Mouse (Mus musculus) small intestine, adult 2 months (tissue): ENCODE measurements around the gene Tmem60. TPM values are rescaled to one million over a fixed set of nuclear protein-coding genes. Genes with fewer than 3 reads are reported as not detected.

Source experiments
- H3K27ac ChIP-seq: fragments of 200-500 bp; 2 replicates; pipeline ENCODE4 v1.5.1; 2012; ENCODE audit warnings: low read depth, low read length, control low read depth, inconsistent platforms; ENCODE audit not compliant: insufficient read depth
- H3K27me3 ChIP-seq: fragments of 200-500 bp; 2 replicates; pipeline ENCODE4 v1.6.1; 2012; ENCODE audit warnings: mild to moderate bottlenecking, moderate library complexity, low read length, inconsistent platforms; ENCODE audit not compliant: control insufficient read depth, insufficient read depth
- H3K36me3 ChIP-seq: fragments of 200-500 bp; 2 replicates; pipeline ENCODE4 v1.6.1; 2012; ENCODE audit warnings: mild to moderate bottlenecking, low read length, control low read depth, inconsistent platforms; ENCODE audit not compliant: control insufficient read depth, insufficient read depth
- H3K4me1 ChIP-seq: fragments of 200-500 bp; 2 replicates; pipeline ENCODE4 v1.6.1; 2012; ENCODE audit warnings: low read length, inconsistent platforms, mixed read lengths; ENCODE audit not compliant: control insufficient read depth, insufficient read depth, insufficient read length
- H3K4me3 ChIP-seq: fragments of 200-500 bp; 2 replicates; pipeline ENCODE4 v1.5.1; 2012; ENCODE audit warnings: low read depth, mild to moderate bottlenecking, control low read depth, inconsistent platforms, low read length, moderate library complexity
- CTCF ChIP-seq: fragments of 200-500 bp; IDR thresholded peaks from 2 replicates; pipeline ENCODE4 v1.5.1; 2012; ENCODE audit warnings: low read depth, mild to moderate bottlenecking, control low read depth, inconsistent platforms, low read length, moderate library complexity, mixed read lengths; ENCODE audit not compliant: insufficient replicate concordance, insufficient read length; ENCODE audit errors: extremely low read depth
- POLR2A ChIP-seq: fragments of 200-500 bp; IDR thresholded peaks from 2 replicates; pipeline ENCODE4 v1.6.1; 2012; ENCODE audit warnings: low read depth, mild to moderate bottlenecking, control low read depth, inconsistent platforms, low read length, moderate library complexity
- WGBS: fragments of 180-500 bp; shearing (Covaris S2); methylation state at CpG from one replicate; pipeline ENCODE4 v1.1.7; 2018; 5-methylcytosine and 5-hydroxymethylcytosine counted together
- polyA plus RNA-seq: library from polyadenylated mRNA; depleted of rRNA; stranded (reverse); fragments of >200 nt; gene quantifications from 2 replicates; pipeline ENCODE4 v1.2.3, GENCODE M21; 2012; rRNA removed

The Tmem60 gene
- polyA plus RNA-seq: 0.52 and 1.1 TPM in 2 replicates

DNA sequence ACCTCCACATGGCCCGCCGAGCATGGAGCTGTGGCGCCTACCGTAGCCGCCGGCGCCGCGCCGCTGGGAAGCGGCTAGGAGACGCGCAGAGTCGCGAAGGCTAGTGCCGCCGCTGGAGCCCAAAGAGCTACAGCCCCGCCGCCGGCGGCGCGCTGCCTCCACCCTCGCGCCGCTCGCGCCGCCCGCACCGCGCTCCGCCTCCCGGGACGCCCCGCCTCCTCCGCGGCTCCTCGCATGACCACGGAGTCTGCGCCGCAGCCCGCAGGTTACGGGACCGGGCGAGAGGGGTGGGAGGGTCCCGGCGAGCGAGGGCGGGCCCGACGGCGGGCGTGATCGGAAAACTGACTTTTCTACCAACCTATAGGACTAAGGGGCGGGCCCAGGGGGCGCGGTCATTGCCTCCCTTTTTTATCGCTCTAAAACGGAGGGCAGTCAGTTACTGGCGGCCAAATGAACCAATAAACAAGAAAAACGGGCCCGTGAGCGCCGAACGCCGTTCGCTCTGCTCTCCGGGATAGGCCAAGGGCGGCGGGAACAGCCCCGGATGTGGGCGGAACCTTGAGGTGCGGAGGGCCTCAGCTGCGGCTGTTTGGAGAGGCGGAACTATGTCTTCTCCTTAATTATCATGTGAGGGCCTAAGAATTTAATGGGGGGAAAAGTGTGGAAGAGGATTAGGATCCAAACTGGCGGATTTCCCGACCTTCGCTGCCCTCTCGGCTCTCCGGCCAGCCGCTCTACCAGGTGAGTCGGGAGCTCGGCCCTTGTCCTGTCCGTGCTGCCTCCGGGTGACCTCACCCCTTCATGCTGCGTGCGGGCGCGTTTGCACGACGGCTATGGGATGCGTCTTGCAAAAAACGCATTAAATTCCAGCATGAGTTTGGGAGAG is at the start of gene Tmem60, which contains the start of gene Phtf2:
Gene Tmem60 (plus strand): TSS at position 277 of the 886 bp plus-strand sequence.
Gene Phtf2 (minus strand): TSS at position 210 of the 886 bp plus-strand sequence.
- Histone ChIP-seq H3K4me3 (peak within 1 kb of the TSS; percentile 95), H3K27me3 (no peaks in the 10 kb centered on the region), H3K36me3 (no peaks in the 10 kb centered on the region; the same call in none of the 2 replicates), H3K4me1 (peaks cover 4% of the 10 kb centered on the region; the same call in 1 of the 2 replicates), H3K27ac (peak within 1 kb of the TSS; percentile 78)
- under 1% methylated on average over 93 of the region's 94 CpGs for WGBS
- TF ChIP-seq CTCF (peak; percentile 14; the same call in 1 of the 2 replicates), POLR2A (peak; percentile 96)

DNA sequence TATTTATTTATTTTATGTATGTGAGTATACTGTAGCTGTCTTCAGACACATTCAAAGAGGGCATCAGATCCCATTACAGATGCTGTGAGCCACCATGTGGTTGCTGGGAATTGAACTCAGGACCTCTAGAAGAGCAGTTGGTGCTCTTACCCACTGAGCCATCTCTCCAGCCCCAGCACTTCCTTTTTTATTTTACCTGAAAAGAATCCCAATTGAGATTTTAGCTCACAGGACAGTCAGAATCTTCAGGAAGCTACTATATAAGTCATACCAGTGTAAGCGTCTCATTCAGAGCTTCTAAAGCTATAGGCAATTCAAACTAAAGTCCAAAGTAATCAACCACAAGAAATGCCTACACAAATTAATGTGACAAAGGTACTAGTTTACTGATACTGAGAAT is 47.6 kb upstream of the Tmem60 start:
- TF ChIP-seq POLR2A (no peak), CTCF (no peak)
- H3K4me1 ChIP-seq: no peaks in the 10 kb centered on the region
- H3K4me3 ChIP-seq: no peak overlapping the region
- WGBS: 88% methylated on average over 1 of the region's 1 CpGs
- H3K36me3 ChIP-seq: no peaks in the 10 kb centered on the region
- no peaks in the 10 kb centered on the region for H3K27me3 ChIP-seq
- H3K27ac ChIP-seq: no peak overlapping the region

DNA sequence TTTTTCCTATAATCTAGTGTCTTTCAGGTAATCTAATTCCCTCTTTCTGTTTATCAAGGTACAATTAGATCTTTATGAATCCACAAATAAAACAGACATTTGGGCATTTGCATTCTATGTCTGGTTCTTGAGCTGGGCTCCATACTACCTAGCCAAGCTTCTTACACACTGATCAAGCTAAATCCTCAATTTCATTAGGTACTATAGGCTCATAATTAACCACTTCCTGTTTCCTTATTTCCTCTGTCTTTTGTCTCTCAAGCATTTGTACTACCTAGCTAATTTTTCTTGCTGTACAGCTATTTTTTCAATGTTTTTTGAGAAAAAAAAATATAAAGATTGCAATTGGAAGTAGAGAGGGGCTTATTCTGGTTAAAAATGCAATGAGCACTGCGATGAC is 44.9 kb upstream of the Tmem60 start:
- H3K4me3 ChIP-seq: no peak overlapping the region
- H3K36me3 ChIP-seq: no peaks in the 10 kb centered on the region
- no peak overlapping the region for H3K27ac ChIP-seq
- WGBS: 95% methylated on average over 1 of the region's 1 CpGs
- TF ChIP-seq POLR2A (no peak), CTCF (no peak)
- no peaks in the 10 kb centered on the region for H3K4me1 ChIP-seq
- no peaks in the 10 kb centered on the region for H3K27me3 ChIP-seq

DNA sequence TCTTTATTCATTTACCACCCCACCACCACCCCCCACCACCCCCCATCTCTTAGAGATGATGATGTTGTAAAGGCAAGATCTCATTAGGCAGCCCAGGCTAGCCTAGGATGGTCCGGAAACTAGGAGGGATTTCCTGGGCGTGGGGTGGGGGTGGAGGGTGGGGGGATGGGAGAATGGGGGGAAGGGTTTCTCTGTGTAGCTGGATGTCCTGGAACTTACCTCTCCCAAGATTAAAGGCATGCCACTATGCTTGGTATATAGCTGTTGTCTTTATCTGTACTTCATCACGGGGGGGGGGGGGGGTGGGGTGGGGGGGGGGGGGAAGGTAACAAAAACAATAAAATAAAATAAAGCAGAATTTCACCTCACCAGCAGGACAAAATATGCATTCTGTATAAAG is 38.6 kb upstream of the Tmem60 start:
- no peak for TF ChIP-seq POLR2A
- TF ChIP-seq CTCF: no peak
- Histone ChIP-seq H3K36me3 (no peaks in the 10 kb centered on the region), H3K4me3 (no peak overlapping the region), H3K27ac (no peak overlapping the region), H3K27me3 (no peaks in the 10 kb centered on the region), H3K4me1 (no peaks in the 10 kb centered on the region)
- WGBS: 88% methylated on average over 2 of the region's 3 CpGs

DNA sequence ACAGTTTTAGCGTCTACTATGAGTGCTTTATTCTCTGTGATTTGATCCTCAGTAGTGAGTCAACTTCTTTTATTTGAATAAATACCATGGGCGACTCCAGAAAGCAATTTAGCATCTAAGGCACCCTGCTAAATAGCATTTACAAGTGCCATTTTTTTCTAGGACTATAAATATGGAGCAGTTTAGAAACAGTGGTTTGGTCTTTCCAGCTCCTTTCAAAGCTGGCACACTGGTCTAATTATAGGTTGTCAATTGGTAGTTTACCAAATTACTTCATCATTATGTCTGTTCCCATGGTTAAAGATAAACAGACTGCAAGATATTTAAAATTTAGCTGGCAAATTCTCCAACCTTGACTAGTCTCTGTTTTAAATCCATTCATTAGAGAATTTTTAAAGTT is 38.2 kb upstream of the Tmem60 start:
- Histone ChIP-seq H3K4me3 (no peak overlapping the region), H3K36me3 (no peaks in the 10 kb centered on the region), H3K4me1 (no peaks in the 10 kb centered on the region), H3K27ac (no peak overlapping the region), H3K27me3 (no peaks in the 10 kb centered on the region)
- 77% methylated on average over 2 of the region's 2 CpGs for WGBS
- TF ChIP-seq CTCF: no peak
- no peak for TF ChIP-seq POLR2A

DNA sequence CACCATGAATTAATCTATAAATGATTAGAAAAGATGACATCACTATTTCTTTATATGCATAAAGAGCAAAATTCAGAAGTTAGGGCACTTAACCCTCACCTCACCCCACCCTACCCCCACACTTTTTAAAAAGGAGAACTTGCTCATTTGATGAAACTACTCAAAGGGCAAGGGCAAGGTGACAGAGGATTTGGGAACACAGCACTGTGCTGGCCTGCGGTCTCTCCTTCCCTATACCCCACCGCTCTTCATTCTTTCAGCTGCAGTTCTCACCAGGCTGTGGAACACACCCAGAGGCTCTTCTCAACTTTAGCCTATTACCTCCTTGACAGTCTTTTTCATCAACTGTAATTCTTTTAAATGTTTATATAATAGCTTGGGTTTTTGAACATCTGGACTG is 35.0 kb upstream of the Tmem60 start:
- Histone ChIP-seq H3K4me3 (no peak overlapping the region), H3K4me1 (no peaks in the 10 kb centered on the region), H3K36me3 (no peaks in the 10 kb centered on the region), H3K27ac (no peak overlapping the region), H3K27me3 (no peaks in the 10 kb centered on the region)
- 92% methylated on average over 2 of the region's 2 CpGs for WGBS
- TF ChIP-seq POLR2A: no peak
- TF ChIP-seq CTCF: no peak

DNA sequence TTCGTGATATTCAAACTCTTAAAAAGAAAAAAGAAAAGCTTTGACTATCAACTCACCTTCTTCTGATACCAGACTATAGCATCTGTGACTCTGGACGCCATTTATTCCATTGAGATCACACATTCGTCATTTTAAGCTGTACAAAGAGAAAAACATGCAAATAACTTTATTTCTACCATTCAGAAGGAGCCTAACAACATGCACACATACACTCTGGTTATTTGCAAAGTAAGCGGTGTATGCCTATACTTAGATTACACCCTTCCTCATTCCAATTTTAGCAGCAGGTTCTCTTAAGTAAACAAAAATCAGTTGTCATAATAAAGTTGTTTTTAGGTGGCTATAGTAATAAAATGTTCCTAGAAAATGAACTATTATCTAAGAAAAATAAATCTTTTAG is 26.9 kb upstream of the Tmem60 start:
- 77% methylated on average over 4 of the region's 4 CpGs for WGBS
- Histone ChIP-seq H3K27ac (no peak overlapping the region), H3K4me1 (no peaks in the 10 kb centered on the region), H3K4me3 (no peak overlapping the region), H3K36me3 (no peaks in the 10 kb centered on the region), H3K27me3 (no peaks in the 10 kb centered on the region)
- TF ChIP-seq POLR2A (no peak), CTCF (no peak)

DNA sequence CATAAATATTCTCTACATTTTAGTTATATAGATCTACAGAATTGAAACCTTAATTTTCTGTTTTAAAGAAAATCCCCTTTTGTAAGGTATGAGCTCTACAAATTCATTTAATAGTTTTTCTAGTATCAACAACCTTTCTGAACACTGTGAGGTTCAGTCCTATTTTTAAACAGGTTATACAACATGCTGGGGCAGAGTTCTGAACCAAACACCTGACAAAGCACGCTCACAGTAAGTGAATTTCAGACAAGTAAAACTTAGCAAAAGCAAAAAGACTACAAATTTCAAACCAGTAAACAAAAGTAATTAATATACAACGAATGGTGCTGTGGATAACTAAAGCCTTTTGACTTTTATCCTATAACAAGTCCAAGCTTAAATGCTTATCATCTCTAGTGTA is 23.6 kb upstream of the Tmem60 start:
- no peaks in the 10 kb centered on the region for H3K27me3 ChIP-seq
- no peak for TF ChIP-seq POLR2A
- no peak for TF ChIP-seq CTCF
- no peaks in the 10 kb centered on the region for H3K4me1 ChIP-seq
- no peak overlapping the region for H3K27ac ChIP-seq
- no peaks in the 10 kb centered on the region for H3K36me3 ChIP-seq
- 50% methylated on average over 2 of the region's 2 CpGs for WGBS
- H3K4me3 ChIP-seq: no peak overlapping the region
